Mouse (Mus musculus): ENCODE data around the gene Wdr41. TPM values are rescaled to one million over a fixed set of nuclear protein-coding genes. Genes with fewer than 3 reads are reported as not detected.

Gene Wdr41
- total and polyA plus RNA-seq, 3 experiments = 5.0 to 12.7 (median 10.7) TPM

DNA sequence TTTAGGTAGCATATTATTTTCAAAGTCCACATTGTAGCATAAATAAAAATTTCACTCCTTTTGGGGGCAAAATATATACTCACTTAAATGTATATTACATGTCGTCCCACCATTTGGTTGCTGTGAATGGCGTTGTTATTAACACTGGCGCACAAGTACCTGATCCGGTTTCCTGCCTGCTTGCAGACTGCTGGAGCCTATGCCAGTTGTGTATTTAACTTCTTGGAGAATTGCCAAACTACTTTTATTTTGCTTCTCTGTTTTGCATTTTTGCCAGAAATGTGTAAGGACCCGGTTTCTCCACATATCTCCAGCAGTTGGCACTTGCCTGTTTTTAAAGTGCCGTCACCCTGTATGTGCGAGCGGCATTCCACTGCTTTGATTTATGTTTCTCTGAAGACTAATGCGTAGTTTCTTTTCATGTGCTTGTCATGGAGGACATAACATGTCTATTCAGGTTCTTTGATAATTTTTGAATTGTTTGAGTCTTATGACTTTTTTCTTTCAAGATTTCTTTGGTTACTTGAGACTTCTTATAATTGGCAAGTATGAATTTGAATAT lies 6.1 kb upstream of the Wdr41 start:
- no peaks in the 10 kb centered on the region for H3K79me2 ChIP-seq (replicated peaks; ENCODE audit: control insufficient read depth, extremely low read depth, insufficient read depth, poor library complexity, severe bottlenecking)
- peaks cover 2 to 4% of the 10 kb centered on the region in 2 experiments for H3K4me1 ChIP-seq (ENCODE audit: control insufficient read depth in 1 of 2, insufficient read depth in 2 of 2)
- no peak overlapping the region for H3K4me2 ChIP-seq (ENCODE audit: insufficient read depth, low read depth, poor library complexity, severe bottlenecking)
- dilution Hi-C loops (cut with MboI; ENCODE audit: extremely low pct_ligation_motif_present, extremely low pct_unique_long_range_greater_than_20kb, low sequenced_read_pairs) = no loop called here
- no peak overlapping the region for H3K27ac ChIP-seq (ENCODE audit: insufficient read depth, low read depth)
- H3K36me3 ChIP-seq (replicated peaks in 1 of 2; ENCODE audit: control insufficient read depth in 1 of 2, insufficient read depth in 1 of 2, low read length in 1 of 2) = no peaks in the 10 kb centered on the region
- peaks cover 3% of the 10 kb centered on the region for H3K9me3 ChIP-seq (replicated peaks; ENCODE audit: low read length)
- no peak overlapping the region for H3K4me3 ChIP-seq (replicated peaks in 1 of 3; ENCODE audit: low read depth in 2 of 3, low read length in 2 of 3, poor library complexity in 1 of 3)
- DNase-seq (ENCODE audit: extremely low read depth) = no peak
- no peaks in the 10 kb centered on the region for H3K27me3 ChIP-seq (replicated peaks)
- TF ChIP-seq KAT2A (IDR thresholded peaks at IDR 0.05; ENCODE audit: insufficient replicate concordance, low read length) = no peak
- TF ChIP-seq SMC3 (IDR thresholded peaks at IDR 0.05; ENCODE audit: low read depth, low read length) = no peak
- TF ChIP-seq NELFE (IDR thresholded peaks at IDR 0.05; ENCODE audit: low read depth, low read length) = no peak
- no peak for TF ChIP-seq HCFC1 (IDR thresholded peaks at IDR 0.05; ENCODE audit: low read depth, low read length)
- TF ChIP-seq EP300 (IDR thresholded peaks at IDR 0.05; ENCODE audit: low read length) = no peak
- no peak for TF ChIP-seq PAX5 (IDR thresholded peaks at IDR 0.05; ENCODE audit: low read length)
- no peak for TF ChIP-seq NRF1 (IDR thresholded peaks at IDR 0.05; ENCODE audit: low read depth, low read length)
- TF ChIP-seq BHLHE40 (IDR thresholded peaks at IDR 0.05; ENCODE audit: low read depth, low read length) = no peak
- TF ChIP-seq GABPA (IDR thresholded peaks at IDR 0.05; ENCODE audit: insufficient replicate concordance, low read depth, low read length) = no peak
- no peak for TF ChIP-seq JUN (IDR thresholded peaks at IDR 0.05; ENCODE audit: insufficient read depth, low read depth, low read length)
- TF ChIP-seq POLR2AphosphoS2 (IDR thresholded peaks at IDR 0.05; ENCODE audit: low read depth, low read length) = no peak
- no peak for TF ChIP-seq ZC3H11A (IDR thresholded peaks at IDR 0.05; ENCODE audit: low read depth, low read length)
- TF ChIP-seq USF2 (conservative IDR thresholded peaks at IDR 0.05; ENCODE audit: low read depth, low read length) = no peak
- no peak for TF ChIP-seq POLR2A (IDR thresholded peaks at IDR 0.05; ENCODE audit: low read depth, low read length)
- no peak for TF ChIP-seq TBP (conservative IDR thresholded peaks at IDR 0.05; ENCODE audit: low read depth, low read length)
- TF ChIP-seq ZNF384 (IDR thresholded peaks at IDR 0.05; ENCODE audit: low read depth, low read length) = no peak
- no peak for TF ChIP-seq MYC (IDR thresholded peaks at IDR 0.05; ENCODE audit: low read depth, low read length)
- no peak for TF ChIP-seq MXI1 (IDR thresholded peaks at IDR 0.05; ENCODE audit: low read depth, low read length)
- no peak for TF ChIP-seq MAZ (IDR thresholded peaks at IDR 0.05; ENCODE audit: low read depth, low read length)
- no peak for TF ChIP-seq ELF1 (IDR thresholded peaks at IDR 0.05; ENCODE audit: low read depth, low read length)
- in situ Hi-C loops (cut with MboI; ENCODE audit: low pct_ligation_motif_present, low pct_unique_long_range_greater_than_20kb, low sequenced_read_pairs) = no loop called here
- no peak overlapping the region for H3K9ac ChIP-seq (ENCODE audit: insufficient read depth, low read depth)

DNA sequence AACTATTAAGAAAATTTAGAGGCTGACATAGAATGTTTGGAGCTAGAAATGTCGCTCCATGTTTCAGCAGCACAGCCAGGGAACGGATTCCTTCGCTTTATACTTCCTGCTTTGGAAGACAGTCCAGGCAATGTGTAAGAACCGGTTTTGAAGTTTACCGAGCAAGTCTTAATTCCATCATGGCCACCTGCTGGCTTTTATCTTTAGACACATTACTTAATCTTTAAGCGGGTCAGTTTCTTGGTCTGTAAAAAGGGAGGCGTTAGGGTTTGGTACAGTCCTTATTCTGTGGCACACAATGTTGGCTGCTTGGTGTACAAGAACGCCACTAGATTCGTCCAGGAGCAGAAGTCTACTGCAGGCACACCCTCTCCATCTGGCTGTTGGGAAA lies 321 bp upstream of the Wdr41 start:
- H3K27me3 ChIP-seq (replicated peaks) = no peaks in the 10 kb centered on the region
- no peak for DNase-seq (ENCODE audit: extremely low read depth)
- no peaks in the 10 kb centered on the region for H3K79me2 ChIP-seq (replicated peaks; ENCODE audit: control insufficient read depth, extremely low read depth, insufficient read depth, poor library complexity, severe bottlenecking)
- peaks cover 0 to 10% of the 10 kb centered on the region in 2 experiments for H3K36me3 ChIP-seq (replicated peaks in 1 of 2; ENCODE audit: control insufficient read depth in 1 of 2, insufficient read depth in 1 of 2, low read length in 1 of 2)
- H3K9me3 ChIP-seq (replicated peaks; ENCODE audit: low read length) = peaks cover 3% of the 10 kb centered on the region
- dilution Hi-C loops (cut with MboI; ENCODE audit: extremely low pct_ligation_motif_present, extremely low pct_unique_long_range_greater_than_20kb, low sequenced_read_pairs) (no loop called here), in situ Hi-C loops (cut with MboI; ENCODE audit: low pct_ligation_motif_present, low pct_unique_long_range_greater_than_20kb, low sequenced_read_pairs) (no loop called here)
- H3K4me1 ChIP-seq (ENCODE audit: control insufficient read depth in 1 of 2, insufficient read depth in 2 of 2) = peaks cover 5 to 27% of the 10 kb centered on the region in 2 experiments; a peak in 3 of 4 replicates
- no peak overlapping the region for H3K27ac ChIP-seq (ENCODE audit: insufficient read depth, low read depth)
- TF ChIP-seq CHD2 (IDR thresholded peaks at IDR 0.05; ENCODE audit: low read length) = no peak
- TF ChIP-seq IRF4 (IDR thresholded peaks at IDR 0.05; ENCODE audit: low read depth, low read length) = no peak
- TF ChIP-seq BHLHE40 (IDR thresholded peaks at IDR 0.05; ENCODE audit: low read depth, low read length) = no peak
- TF ChIP-seq USF1 (IDR thresholded peaks at IDR 0.05; ENCODE audit: low read depth, low read length) = no peak
- TF ChIP-seq JUN (IDR thresholded peaks at IDR 0.05; ENCODE audit: insufficient read depth, low read depth, low read length) = no peak
- TF ChIP-seq RCOR1 (conservative IDR thresholded peaks at IDR 0.05; ENCODE audit: low read depth, low read length) = no peak
- TF ChIP-seq KAT2A (IDR thresholded peaks at IDR 0.05; ENCODE audit: insufficient replicate concordance, low read length) = no peak
- TF ChIP-seq MXI1 (IDR thresholded peaks at IDR 0.05; ENCODE audit: low read depth, low read length) = no peak
- no peak for TF ChIP-seq E2F4 (IDR thresholded peaks at IDR 0.05; ENCODE audit: insufficient replicate concordance, low read depth, low read length)
- TF ChIP-seq CHD1 (IDR thresholded peaks at IDR 0.05; ENCODE audit: low read depth, low read length) = no peak
- TF ChIP-seq USF2 (conservative IDR thresholded peaks at IDR 0.05; ENCODE audit: low read depth, low read length) = no peak
- TF ChIP-seq PAX5 (IDR thresholded peaks at IDR 0.05; ENCODE audit: low read length) = no peak
- no peak for TF ChIP-seq RAD21 (IDR thresholded peaks at IDR 0.05; ENCODE audit: low read depth, low read length)
- no peak for TF ChIP-seq MAFK (IDR thresholded peaks at IDR 0.05; ENCODE audit: insufficient replicate concordance, low read length)
- no peak for TF ChIP-seq ZKSCAN1 (IDR thresholded peaks at IDR 0.05; ENCODE audit: borderline replicate concordance, low read depth, low read length)
- TF ChIP-seq ETS1 (conservative IDR thresholded peaks at IDR 0.05; ENCODE audit: low read depth, low read length) = no peak
- peak overlapping the region in 2 of 3 experiments; percentile 28 to 64 for H3K4me3 ChIP-seq (replicated peaks in 1 of 3; ENCODE audit: low read depth in 2 of 3, low read length in 2 of 3, poor library complexity in 1 of 3)
- peak overlapping the region; percentile 26 for H3K4me2 ChIP-seq (ENCODE audit: insufficient read depth, low read depth, poor library complexity, severe bottlenecking)
- no peak overlapping the region for H3K9ac ChIP-seq (ENCODE audit: insufficient read depth, low read depth)

Measured in CH12.LX (cell line).